Mouse (Mus musculus) bone marrow, adult 2 months (tissue): ENCODE measurements around the gene Trpm6. TPM values are rescaled to one million over a fixed set of nuclear protein-coding genes. Genes with fewer than 3 reads are reported as not detected.
"Not testable (repeated sequence)": the region's sequence is repeated elsewhere in the genome, so short reads cannot be mapped to it uniquely, and the experiment has no call there.

ENCODE experiments used
- H3K27ac ChIP-seq: fragments of 200-500 bp; 2 replicates; pipeline ENCODE4 v1.5.1; 2012; ENCODE audit warnings: low read depth, mild to moderate bottlenecking, control low read depth, inconsistent platforms, low read length; ENCODE audit not compliant: control insufficient read depth, poor library complexity, insufficient read depth
- H3K4me1 ChIP-seq: fragments of 200-500 bp; 2 replicates; pipeline ENCODE4 v1.6.1; 2011; ENCODE audit warnings: low read length; ENCODE audit not compliant: control insufficient read depth, insufficient read depth
- H3K4me3 ChIP-seq: fragments of 200-500 bp; replicated peaks from 2 replicates; pipeline ENCODE3; 2011; ENCODE audit warnings: mild to moderate bottlenecking, low read depth, low read length, control low read depth; ENCODE audit not compliant: control insufficient read depth
- CTCF ChIP-seq: fragments of 200-500 bp; IDR thresholded peaks from 2 replicates; pipeline ENCODE4 v1.5.1; 2011; ENCODE audit warnings: low read length, control low read depth; ENCODE audit not compliant: control insufficient read depth, insufficient read depth
- POLR2A ChIP-seq: fragments of 200-500 bp; IDR thresholded peaks from 2 replicates; pipeline ENCODE4 v1.6.1; 2011; ENCODE audit warnings: low read depth, mild to moderate bottlenecking, control low read depth, low read length, borderline replicate concordance; ENCODE audit not compliant: control insufficient read depth
- WGBS: fragments of 180-500 bp; shearing (Covaris S2); methylation state at CpG from one replicate; pipeline ENCODE4 v1.1.7; 2018; 5-methylcytosine and 5-hydroxymethylcytosine counted together
- polyA plus RNA-seq: library from polyadenylated mRNA; stranded (reverse); fragments of >200 nt; gene quantifications from 2 replicates; pipeline ENCODE4 v1.2.4, GENCODE M21; 2011; ENCODE audit warnings: low replicate concordance; ENCODE audit not compliant: missing spikeins, insufficient read depth, insufficient read length

The Trpm6 gene
- not detected in 2 replicates for polyA plus RNA-seq

GRCm38 (mm10) chr19:18749598-18750339, at the start of gene Trpm6:
TSS of gene Trpm6 (plus strand) at chr19:18749983.
- H3K4me3 ChIP-seq, result no peak within 1 kb of the TSS
- WGBS, result 9% methylated on average over 41 of the region's 41 CpGs

GRCm38 (mm10) chr19:18708101-18708500, 41.7 kb upstream of the Trpm6 start:
- Histone ChIP-seq H3K27ac (no peak overlapping the region), H3K4me1 (no peaks in the 10 kb centered on the region), H3K4me3 (no peak overlapping the region)
- TF ChIP-seq CTCF (no peak), POLR2A (no peak)

More at GRCm38 (mm10) chr19:18749598-18750339, at the start of gene Trpm6:
- no peaks in the 10 kb centered on the region for H3K4me1 ChIP-seq
- TF ChIP-seq POLR2A (no peak), CTCF (no peak)
- no peak within 1 kb of the TSS for H3K27ac ChIP-seq

GRCm38 (mm10) chr19:18710903-18711302, 38.9 kb upstream of the Trpm6 start:
- TF ChIP-seq CTCF (no peak), POLR2A (no peak)
- no peak overlapping the region for H3K27ac ChIP-seq
- no peak overlapping the region for H3K4me3 ChIP-seq
- 88% methylated on average over 6 of the region's 6 CpGs for WGBS
- no peaks in the 10 kb centered on the region; the same call in 1 of the 2 replicates for H3K4me1 ChIP-seq

- TF ChIP-seq CTCF, result no peak
- no peak for TF ChIP-seq POLR2A
- H3K27ac ChIP-seq, result peak overlapping the region; percentile 12; the same call in 1 of the 2 replicates
- no peaks in the 10 kb centered on the region; the same call in 1 of the 2 replicates for H3K4me1 ChIP-seq
- 71% methylated on average over 9 of the region's 9 CpGs for WGBS
- H3K4me3 ChIP-seq, result no peak overlapping the region
Measured at GRCm38 (mm10) chr19:18711589-18711988, 38.2 kb upstream of the Trpm6 start.

- 43% methylated on average over 16 of the region's 16 CpGs for WGBS
Measured at GRCm38 (mm10) chr19:18712153-18712865, 37.5 kb upstream of the Trpm6 start.

GRCm38 (mm10) chr19:18712866-18713300, 36.9 kb upstream of the Trpm6 start, which contains the start of gene D030056L22Rik:
TSS of gene D030056L22Rik (plus strand) at chr19:18713193.
- peak within 1 kb of the TSS; percentile 98 for H3K27ac ChIP-seq
- WGBS, result under 1% methylated on average over 49 of the region's 49 CpGs
- TF ChIP-seq CTCF, result peak; percentile 64; the same call in 1 of the 2 replicates
- peak; percentile 76 for TF ChIP-seq POLR2A
- H3K4me3 ChIP-seq, result peak within 1 kb of the TSS; percentile 87
- no peaks in the 10 kb centered on the region; the same call in 1 of the 2 replicates for H3K4me1 ChIP-seq

More at GRCm38 (mm10) chr19:18712153-18712865, 37.5 kb upstream of the Trpm6 start:
- peak overlapping the region; percentile 98 for H3K27ac ChIP-seq
- no peaks in the 10 kb centered on the region; the same call in 1 of the 2 replicates for H3K4me1 ChIP-seq
- H3K4me3 ChIP-seq, result peak overlapping the region; percentile 87
- TF ChIP-seq CTCF, result no peak
- TF ChIP-seq POLR2A, result no peak

- under 1% methylated on average over 46 of the region's 46 CpGs for WGBS
- H3K27ac ChIP-seq, result peak overlapping the region; percentile 98
- not testable (repeated sequence) for H3K4me1 ChIP-seq
- peak overlapping the region; percentile 87 for H3K4me3 ChIP-seq
Measured at GRCm38 (mm10) chr19:18713357-18713756, 36.4 kb upstream of the Trpm6 start.

- WGBS, result 34% methylated on average over 1 of the region's 1 CpGs
- H3K4me1 ChIP-seq, result no peaks in the 10 kb centered on the region; the same call in 1 of the 2 replicates
- 0 out of 2 replicates have a peak, but pooled peaks have one; percentile 4 for TF ChIP-seq CTCF
- TF ChIP-seq POLR2A, result no peak
- no peak overlapping the region for H3K4me3 ChIP-seq
- no peak overlapping the region for H3K27ac ChIP-seq
Measured at GRCm38 (mm10) chr19:18716374-18716773, 33.4 kb upstream of the Trpm6 start.
